Mouse (Mus musculus) urinary bladder, adult 18-20 months (tissue): ENCODE data around the gene Hpd.

Experiments
- DNase-seq, 2 experiments: peaks; one replicate each; pipeline ENCODE4 v3.0.0; 2022; ENCODE audit warnings: low spot score in 2 of 2, mixed read lengths in 2 of 2

Hpd gene

DNA sequence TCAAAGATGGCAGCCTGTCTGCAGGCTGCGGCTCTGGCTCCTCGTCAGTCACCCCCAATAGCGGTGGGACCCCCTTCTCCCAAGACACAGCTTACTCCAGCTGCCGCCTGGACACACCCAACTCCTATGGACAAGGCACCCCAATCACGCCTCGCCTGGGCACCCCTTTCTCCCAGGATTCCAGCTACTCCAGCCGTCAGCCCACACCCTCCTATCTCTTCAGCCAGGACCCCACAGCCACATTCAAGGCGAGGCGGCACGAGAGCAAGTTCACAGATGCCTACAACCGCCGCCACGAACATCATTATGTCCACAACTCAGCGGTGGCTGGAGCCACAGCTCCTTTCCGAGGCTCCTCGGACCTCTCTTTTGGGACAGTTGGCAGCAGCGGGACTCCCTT lies 35.0 kb downstream of the Hpd start:
- DNase-seq: no peak

DNA sequence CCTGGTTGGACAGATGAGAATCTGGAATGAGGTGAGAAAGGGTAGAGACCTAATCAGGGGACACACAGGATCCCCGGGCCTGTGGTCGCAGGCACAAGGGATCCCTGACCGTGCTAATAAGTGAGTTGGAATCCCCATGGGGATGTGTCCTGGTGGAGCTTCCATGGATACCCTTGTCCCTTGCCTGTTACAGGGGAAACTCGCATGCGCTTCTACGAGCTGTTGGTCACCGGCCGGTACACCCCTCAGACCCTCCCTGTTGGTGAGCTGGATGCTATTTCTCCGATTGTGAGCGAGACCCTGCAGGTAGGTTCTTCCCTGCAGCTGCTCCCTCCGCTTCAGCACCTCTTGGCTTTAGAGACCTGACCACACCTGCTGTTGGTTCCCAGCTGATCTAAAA lies 36.2 kb downstream of the Hpd start:
- DNase-seq: no peak

DNA sequence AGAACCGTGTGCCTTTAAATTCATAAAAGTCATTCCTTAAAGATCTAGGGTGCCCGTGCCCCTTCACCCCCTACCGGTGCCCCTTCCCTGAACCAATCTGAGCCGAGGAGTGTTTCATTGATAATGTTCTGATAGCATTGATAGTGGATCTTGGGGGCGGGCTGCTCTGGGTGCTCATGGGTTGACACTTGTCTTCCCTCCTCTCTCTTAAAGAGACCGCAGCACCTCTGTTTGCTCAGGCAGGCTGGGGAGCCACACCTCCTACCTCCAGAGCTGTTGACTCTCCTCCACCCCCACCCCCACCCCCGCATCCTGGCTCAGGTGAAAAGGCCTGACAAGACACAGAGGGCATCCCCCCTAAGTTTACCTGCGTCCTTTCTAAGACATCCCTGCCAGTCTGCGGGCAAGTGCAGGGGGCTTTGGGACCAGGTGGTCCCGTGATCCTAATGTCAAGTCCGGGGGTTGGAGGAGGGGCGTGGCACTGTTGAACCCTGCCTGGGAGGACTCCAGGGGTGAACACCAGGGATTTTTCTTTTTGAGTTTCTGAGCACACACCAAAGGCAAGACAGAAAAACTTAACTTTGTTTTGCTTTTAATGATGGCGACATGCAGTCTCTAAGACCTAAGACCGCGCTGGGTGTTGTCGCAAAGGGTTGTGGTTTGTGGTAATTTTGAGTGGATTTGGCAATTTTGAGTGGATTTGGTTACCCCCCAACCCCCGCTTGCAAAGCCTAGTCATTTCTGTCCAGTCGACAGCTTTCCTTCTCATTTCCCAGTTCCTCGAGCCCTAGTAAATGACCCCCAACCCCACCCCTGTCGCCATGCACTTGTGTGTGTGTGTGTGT lies 37.6 kb downstream of the Hpd start:
- DNase-seq: no peak

DNA sequence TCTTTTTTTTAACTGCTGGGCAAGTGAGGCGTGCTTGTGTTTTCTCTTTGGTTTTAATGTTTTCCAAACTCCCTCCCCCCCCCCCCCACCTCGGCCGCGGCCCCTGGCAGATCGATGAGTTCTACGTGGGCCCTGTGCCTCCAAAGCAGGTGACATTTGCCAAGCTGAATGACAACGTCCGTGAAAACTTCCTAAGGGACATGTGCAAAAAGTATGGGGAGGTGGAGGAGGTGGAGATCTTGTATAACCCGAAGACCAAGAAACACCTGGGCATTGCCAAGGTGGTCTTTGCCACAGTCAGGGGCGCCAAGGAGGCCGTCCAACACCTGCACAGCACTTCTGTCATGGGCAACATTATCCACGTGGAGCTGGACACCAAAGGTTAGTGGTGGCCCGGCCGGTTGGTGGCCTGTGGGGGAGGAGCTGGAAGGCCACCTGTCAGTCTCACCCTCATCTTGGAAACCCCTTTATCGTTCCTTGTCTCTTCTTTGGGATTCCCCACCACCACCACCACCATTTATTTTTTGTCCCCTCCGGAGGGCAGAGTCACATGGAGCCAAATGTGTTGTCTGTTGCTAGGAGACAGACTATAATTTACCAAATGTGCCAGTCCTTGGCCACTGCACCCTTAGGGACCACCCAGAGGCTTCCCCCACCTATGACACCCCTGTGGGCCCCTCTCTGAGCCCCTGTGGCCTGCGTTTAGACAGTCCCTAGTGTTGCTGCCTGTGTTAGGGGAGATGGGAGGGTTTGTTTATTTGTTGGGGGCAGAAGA lies 38.4 kb downstream of the Hpd start:
- peak in 1 of 2 experiments; percentile 39 for DNase-seq

DNA sequence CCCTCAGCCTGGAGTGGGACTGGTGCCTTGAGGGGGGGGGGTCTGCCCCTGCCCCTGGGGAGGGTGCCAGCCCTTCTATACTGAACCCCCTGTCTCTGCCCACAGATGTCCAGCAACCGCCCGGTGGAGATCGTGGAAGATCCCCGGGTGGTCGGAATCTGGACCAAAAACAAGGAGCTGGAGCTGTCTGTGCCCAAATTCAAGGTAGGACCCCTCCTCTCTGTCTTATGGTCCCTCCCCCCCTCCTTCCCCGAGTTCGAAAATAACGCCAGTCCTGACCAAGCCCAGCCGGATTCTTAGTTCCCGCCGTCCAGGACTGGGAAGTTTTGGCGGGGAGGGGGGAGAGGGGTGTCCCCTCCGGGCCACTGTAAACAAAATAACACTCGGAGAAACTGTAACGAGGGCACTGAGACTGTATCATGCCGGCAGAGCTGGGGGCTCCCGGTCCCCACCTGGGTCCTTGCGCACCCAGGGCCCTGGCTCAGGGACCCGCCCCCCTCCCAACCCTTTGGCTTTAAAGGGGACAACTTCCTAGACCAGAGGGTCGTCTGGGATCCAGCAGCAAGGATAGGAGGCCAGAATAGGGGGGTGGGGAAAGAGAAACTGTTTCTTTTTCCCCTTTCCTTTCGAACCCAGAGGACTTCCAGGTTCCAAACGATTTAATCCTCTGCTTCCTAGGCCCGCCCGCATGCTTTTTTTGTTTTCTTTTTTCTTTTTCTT lies 39.1 kb downstream of the Hpd start:
- no peak for DNase-seq

DNA sequence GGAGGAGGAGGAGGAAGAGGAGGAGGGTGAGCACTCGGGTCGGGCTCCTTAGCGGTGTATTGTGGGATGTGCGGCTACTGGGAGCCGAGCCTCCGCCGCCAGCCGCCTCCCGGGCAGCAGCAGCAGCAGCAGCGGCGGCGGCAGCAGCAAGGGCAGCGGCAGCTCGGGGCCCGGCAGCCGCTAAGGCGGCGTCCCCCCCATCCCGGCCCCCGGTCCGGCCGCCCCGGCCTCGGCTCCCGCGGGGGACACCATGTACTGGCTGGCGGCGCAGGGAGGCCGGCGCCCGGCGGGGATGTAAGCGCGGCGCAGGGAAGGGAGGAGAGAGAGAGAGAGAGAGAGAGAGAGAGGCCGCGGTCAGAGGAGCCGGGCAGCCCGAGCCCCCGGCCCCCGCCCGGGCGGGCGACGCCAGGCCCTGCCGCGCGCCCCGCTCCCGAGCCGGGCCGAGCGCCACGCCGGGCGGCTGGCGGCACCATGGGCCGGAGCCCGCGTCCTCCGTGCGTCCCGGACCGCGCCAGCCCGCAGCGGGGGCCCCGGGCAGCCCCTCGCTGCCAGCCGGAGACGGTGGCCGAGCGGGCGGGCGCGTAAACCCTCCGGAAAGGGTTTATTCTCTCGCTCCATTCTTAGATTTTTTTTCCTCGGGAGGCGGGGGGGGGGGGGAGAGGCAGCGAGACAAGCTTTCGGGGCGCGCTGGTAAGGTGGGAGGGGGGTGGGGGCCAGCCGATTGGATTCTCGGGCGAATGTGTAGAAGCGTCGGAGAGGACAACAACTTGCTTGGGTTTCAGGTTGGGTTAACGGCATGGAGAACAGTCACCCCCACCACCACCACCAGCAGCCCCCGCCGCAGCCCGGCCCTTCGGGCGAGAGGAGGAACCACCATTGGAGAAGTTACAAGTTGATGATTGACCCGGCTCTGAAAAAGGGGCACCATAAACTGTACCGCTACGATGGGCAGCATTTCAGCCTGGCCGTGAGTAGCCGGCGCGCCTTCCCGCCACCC lies 40.1 kb downstream of the Hpd start, which contains the start of gene Setd1b:
Gene Setd1b, plus strand, starts transcription at position 33 of the 997 bp plus-strand sequence.
- DNase-seq: peak; percentile 50

DNA sequence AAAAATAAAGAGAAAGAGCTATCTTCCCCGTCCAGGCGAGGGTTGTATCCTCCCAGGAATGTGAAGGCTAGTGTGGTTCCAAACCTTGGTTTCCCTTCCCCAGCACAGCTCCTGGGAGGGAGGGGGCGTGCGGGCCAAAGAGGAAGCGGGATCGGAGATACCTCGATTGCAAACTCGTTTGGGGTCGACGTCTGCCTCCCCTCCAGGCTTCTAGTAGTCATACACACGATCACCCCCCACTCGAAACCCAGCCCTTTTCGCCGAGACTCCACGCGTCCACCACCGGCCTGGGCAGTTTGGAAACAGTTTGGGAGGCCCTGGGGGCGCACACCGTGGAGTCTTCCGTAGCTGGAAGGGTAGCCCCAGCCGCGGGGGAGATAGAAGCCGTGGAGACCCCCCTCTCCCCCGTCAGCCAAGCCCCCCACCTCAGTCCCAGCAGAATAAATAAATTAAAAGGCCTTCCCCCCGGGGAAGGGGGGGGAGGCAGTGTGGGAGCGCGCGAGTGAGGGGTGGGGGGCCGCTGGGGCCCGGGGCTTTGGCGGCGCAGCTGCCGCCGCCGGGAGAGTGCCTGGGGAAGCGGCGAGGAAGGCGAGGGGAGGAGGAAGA lies 40.9 kb downstream of the Hpd start:
- DNase-seq: peak; percentile 39 to 63

DNA sequence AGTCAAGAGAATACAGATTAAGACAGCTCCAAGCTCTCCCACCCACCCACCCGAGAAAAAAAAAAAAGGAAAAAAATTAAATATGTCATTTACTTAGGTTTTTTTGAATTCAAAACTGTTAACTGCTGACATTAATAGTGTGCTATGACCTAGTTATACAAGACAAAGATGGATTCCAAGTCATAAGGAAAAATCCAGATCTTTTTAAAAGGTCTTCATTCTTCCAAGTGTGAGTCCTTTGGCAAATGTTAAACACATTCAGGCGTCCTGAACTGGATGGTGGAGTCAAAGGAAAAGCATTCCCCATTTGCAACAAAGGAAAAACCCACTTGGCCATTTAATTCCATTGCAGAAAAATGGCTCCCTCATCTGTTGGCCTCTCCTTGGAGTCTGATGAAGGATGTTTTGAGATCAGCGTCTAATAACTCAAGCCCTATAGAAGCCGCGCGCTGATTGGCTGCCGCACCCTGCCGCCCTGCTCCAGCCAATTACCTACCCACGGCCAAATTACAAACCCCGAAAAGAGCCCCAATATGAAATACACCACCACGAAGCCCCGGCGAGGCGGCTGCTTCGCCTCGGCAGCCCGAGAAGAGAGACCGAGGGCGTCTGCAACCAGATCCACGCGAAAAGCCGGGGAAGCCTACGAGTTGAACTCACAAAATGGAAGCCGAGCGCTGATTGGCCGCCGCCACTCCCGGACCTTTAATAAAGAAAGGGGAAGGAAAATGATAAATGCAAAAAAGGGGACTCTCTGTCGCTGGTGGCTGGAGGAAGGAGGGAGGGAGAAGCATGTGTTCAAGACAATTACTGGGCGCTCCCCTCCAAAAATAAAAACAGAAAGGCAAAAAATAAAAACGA lies 41.6 kb downstream of the Hpd start:
- DNase-seq: peak; percentile 89 to 92

DNA sequence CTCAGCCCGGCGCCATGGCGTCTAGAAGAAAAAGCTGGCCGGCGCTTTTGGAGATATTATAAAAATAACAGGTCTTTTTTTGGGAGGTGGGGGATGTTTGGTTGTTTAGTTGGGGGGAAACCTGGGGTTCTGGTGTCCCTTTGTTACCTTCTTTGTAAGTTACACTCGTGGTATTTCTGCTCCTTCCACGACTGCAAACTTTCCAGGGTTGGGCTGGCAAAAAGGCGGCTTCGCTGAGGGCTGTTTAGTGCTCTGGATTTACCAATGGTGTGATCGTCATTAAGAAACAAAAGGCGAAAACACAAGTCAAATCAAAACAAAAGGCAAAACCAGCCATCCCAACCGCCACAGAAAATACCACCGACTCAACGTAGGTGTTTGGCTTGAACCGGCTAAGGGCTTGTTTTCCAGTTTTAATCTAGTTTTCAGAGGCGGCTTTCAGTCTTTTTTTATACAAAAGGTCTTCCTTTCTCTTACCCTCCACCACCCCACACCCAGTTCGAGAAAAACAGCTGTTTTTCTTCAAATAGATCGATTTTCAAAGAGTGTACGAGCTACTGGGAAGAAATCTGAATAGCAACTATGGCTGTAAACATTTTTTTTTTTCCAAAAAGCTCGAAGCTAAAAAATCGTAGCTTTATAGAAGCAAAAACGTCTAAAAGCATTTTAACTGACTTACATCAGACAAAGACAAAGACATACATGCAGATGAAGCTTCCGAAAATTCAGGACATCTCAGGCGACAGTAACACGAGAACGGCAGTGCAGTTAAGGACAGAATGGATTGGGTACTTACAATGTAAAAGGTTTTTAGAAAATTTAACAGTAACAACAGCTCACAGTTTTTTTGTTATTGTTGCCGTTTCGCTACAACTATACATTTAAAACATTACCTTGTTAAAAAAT lies 42.6 kb downstream of the Hpd start:
- peak in 1 of 2 experiments; percentile 35 for DNase-seq

DNA sequence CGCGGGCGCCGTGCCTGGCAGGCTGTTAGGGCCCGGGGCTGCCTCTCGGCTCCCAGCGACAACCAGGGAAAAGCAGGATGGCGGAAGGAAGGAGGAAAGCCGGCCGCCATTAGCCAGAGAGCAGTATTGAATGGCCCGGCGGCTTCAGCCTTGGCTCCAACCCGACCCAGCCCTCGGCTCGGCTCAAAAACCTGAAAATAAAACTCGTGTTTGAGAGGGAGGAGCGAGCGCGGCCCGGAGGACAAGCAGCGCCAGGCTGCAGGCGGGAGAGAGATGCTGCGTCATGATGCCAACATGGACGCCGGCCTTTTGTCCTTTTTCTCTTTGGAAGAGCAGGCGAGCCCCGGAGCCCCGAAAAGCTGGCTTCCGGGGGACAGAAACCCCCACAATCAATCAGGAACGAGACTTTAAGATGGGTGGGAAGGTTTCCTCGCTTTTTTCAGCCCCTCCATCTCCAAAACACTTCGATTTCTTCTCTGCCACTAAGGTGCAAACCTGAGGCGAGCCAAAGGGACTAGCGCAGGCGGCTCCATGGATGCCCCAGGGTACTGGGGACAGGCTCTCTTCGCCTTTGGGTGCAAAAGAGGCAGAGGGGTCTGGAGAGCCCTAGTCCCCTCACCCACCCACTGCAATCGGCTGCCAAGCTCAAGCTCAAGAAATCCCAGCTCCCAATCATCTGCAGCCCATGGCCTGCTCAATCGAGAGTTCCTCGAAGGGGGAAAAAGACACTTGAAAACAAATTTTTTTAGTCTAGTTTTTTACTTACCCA lies 43.4 kb downstream of the Hpd start:
- peak; percentile 71 to 83 for DNase-seq

DNA sequence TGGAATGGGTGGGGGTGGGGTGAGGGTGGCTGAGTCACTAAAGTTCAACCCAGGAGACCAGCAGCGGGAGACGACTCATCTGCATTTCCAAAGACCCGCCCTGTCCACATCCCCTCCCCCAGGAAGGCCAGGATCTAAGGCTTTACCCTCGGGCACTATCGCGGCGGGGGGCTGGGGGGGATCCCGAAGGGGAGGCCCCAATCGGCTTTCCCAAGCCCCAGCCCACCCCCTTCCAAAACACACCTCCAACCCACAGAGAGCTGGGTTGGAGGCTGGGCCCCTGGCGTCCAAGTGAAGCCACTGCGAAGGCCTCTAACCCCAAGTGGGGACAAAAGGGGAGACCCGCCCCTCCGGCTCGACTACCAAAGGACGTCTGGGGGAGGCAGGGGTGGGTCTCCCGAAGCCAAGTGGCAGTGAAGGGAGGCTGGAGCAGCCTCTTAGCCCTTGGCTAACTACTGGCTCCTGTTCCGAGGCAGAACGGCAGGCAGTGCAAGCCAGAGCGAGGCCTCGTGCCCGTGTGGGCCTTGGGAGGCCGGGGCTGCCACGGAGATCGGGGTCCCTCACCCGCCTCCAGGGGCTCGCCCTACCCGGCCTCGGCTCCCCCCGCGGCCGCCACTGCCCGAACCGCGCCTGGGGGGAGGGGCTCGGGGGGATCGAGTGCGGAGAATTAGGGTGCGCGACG lies 44.2 kb downstream of the Hpd start:
- DNase-seq: peak; percentile 69 to 80

DNA sequence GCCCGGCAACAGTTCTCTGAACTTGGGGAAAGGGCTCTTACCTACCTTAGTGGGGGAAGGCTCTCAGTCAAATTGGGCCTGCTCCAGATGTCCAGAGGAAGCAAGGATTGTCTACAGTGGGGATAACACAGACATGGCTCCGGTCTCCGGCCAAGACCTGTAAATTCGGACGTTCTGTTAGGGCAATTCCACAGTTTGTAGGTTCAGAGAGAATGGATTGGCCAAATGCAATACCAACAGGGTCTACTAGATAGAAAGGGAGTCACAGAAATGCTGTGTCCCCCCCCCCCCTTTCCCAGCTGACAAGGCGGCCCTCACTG lies 44.7 kb downstream of the Hpd start:
- no peak for DNase-seq

DNA sequence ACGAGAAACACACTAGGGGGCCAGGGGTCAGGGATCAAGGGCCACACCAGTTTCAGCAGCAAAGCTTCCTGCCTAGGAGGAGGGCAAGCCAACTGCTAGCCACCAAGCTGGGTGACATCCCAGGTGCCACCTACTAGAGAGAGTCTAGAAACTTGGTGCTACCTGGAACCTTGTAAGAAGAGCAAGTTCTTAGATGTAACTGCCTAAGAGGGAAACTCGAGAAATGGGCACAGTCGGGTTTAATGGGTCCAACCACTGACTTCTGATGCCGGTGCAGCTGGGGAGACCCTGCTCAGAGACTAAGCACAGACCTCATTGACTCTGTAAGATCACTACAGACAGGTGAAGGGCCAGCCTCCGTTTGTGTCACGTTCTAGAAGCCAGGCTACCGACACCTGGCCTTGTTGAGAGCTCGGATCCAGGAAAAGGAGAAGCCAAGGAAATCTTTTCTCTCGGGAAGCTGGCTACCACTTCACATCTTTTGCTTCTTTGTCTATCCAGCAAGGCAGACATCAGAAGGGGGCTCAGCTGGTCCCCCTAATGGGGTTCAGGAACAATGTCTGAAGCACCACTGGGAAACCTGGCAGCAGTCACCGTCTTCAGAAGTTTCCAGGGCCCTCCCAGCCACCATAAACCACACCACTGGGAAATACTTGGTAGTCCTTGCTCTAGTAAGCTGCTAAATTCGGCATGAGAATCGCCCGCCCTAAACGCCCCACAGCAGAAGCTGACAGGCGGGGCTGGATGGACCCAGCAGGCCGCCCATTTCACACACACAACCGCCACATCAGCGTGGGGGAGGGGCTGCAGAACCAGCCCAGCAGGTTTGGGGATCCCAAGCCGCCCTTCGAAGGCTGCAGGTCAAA lies 45.2 kb downstream of the Hpd start:
- peak; percentile 92 to 94 for DNase-seq

DNA sequence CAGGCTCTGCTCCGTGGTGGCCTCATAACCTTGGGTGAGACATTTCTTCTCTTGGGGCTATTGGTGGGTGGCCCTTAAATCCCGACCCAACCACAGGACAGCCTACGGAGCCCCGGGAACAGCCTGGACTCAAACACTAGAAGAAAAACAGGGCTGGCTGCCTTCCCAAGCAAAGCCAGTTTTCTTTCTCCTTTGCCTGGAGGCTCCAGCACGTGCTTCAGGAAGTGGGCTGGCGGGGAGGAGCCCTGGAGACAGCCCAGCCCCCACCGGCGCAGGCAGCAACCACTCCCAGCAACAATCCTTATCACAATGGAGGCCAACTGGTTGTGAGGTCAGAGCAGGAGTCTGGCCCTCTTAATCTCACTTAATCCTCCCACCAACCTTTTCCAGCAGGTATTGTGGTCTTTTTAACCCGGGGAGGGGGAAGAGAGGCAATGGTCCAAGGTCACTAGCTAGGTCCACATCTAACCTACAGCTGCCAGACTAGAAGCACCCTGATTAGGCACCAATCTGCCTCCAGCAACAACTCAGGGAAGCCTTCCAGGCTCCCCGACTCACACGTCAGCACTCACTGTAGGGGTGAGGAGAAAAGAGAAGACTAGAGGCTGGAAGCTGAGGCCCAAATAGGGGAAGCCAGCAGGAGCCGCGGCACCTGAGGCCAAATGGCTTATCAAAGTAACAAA lies 46.0 kb downstream of the Hpd start:
- peak; percentile 79 to 93 for DNase-seq

DNA sequence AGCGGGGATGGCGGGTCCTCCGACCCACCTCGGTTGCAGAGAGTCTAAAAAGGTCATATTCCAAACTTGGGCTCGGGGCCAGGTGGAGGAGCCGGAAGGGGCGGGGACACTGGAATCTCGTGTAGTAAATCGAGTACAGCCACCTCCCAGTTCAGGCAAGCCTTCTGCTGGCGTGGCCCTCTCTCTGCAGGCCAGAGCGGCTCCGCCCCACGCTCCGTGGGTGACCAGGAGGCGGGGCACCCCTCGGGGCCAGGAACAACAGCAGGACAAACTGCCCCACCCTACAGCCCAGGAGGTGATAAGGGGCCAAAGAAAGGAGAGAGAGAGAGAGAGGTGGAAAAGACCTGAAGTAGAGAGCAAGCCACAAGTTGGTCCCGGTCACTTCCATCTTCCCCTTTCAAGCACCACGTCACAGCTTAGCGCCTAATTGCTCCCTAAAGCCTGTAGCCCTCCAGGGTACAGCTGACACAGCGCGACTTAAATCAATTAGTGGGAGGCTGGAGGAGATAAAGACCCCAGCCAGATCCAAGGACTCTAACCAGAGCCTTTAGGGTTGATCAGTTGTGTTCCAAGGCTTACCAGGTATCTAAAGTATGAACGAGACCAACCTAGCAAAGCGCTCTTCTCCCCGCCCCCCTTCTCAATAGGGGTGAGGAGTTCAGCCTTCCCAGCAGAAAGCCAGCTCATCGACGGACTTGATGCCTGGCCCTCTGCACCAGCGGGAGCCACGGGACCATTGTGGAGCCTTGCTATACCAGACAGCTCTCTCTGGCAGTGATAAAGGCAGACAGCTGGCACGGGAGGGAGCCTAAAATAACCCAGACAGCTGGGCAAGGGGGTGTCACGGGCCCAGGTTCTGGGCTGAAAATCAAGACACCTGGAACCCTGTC lies 46.8 kb downstream of the Hpd start:
- peak; percentile 88 to 95 for DNase-seq
